Mouse (Mus musculus) urinary bladder, adult 2 months (tissue): ENCODE data around the gene Kbtbd12. TPM values are rescaled to one million over a fixed set of nuclear protein-coding genes. Genes with fewer than 3 reads are reported as not detected.

Source experiments
- DNase-seq: peaks from one replicate; pipeline ENCODE4 v3.0.0; 2022; ENCODE audit warnings: low spot score
- polyA plus RNA-seq: library from polyadenylated mRNA; depleted of rRNA; stranded (reverse); fragments of >200 nt; gene quantifications from 2 replicates; pipeline ENCODE4 v1.2.3, GENCODE M21; 2012

Kbtbd12 gene
- polyA plus RNA-seq, 1 experiment: 1.6 TPM

GRCm38 (mm10) chr6:88626912-88627311 lies 10.8 kb downstream of the Kbtbd12 start:
- DNase-seq: no peak

- DNase-seq: no peak
Measured at GRCm38 (mm10) chr6:88626462-88626861, 11.3 kb downstream of the Kbtbd12 start.

DNA sequence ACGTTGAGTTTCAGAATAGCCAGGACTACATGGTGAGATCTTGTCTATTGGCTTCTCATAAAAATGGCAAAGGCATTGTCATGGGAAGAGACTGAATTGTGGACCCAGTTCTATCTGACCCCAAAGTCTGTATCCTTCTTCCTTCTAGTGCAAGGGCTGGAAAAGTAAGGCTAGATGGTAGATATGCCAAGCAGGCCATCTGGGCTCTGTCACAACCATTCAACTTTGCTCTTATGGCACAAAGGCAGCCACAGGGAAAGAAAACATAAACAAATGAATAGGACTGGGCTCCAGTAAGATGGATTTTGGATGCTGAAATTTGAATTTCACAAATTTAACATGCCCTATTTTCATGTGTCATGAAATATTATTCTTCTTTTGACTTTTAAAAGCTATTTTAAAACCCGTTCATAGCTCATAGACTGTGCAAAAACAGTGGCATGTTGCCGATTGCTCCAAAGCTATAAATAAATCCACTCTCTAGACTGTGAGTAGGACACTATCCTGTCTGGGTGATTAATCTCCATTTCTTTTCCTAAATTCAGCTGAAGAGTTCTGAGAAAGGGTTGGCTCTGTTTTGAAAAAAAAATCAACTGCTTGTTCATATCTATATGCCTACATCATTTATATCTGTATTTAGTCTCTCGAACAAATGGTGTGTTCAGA lies 15.8 kb downstream of the Kbtbd12 start:
- no peak for DNase-seq

GRCm38 (mm10) chr6:88619542-88619941 lies 18.2 kb downstream of the Kbtbd12 start:
- no peak for DNase-seq

DNA sequence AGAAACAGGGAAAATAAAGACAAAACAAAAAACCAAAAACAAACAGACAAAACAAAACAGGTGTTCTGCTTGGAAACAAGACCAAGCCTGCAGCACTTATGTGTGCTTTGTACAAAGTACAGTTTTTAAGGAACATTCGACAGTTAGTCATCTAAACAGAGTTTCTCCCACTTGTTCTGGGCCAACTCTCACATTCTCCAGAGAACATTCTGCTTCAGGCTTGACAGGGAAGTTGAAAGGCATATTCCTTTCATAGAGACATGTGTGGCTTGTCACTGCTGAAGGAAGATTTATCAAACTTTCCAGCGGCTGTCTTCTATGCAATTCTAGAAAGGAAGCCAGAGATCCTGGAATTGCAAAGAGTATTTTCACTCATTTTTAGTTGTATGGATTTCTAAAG lies 22.4 kb downstream of the Kbtbd12 start:
- DNase-seq: no peak

DNA sequence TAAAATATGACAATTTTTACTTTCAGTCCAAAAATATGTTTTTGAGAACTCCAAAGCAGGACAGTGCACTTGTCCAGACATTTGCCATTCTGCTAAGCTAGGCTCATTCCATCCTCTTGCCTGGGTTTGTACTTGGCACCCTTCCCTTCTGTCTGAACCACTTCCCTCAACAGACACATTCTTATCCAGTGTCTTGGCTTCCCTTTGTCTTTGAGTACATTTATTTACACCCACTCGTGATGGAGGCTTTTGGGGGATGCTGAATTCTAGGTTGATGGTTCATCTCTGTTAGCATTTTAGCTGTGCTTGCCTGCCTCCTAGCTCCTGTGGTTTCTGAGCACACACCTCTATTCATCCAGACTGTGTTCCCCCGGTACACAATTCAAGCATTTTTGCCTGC lies 31.3 kb downstream of the Kbtbd12 start:
- DNase-seq: no peak

GRCm38 (mm10) chr6:88605715-88606114 lies 32.0 kb downstream of the Kbtbd12 start:
- no peak for DNase-seq

- no peak for DNase-seq
Measured at GRCm38 (mm10) chr6:88605235-88605634, 32.5 kb downstream of the Kbtbd12 start.

- no peak for DNase-seq
Measured at GRCm38 (mm10) chr6:88596108-88596507, 41.6 kb downstream of the Kbtbd12 start.

GRCm38 (mm10) chr6:88592367-88592766 lies 45.4 kb downstream of the Kbtbd12 start:
- no peak for DNase-seq

DNA sequence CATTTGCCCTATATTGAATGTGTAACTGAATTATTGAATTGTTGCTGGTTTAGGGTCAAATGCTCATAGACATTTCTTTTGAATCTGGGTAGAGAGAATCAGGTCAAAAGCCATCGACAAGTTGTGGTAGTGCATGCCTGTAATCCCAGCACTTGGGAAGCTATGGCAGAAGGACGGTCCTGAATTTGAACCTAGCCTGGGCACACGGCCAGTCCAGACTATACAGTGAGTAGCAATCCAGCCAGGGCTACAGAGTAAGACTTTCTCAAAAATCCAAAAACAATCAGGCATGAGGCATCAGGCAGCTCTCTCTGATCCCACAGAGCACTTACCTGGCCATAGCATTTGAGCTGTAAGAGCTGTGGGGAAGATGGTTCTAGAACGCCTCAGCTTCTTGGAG lies 47.5 kb downstream of the Kbtbd12 start:
- no peak for DNase-seq

- no peak for DNase-seq
Measured at GRCm38 (mm10) chr6:88589517-88589916, 48.2 kb downstream of the Kbtbd12 start.

DNA sequence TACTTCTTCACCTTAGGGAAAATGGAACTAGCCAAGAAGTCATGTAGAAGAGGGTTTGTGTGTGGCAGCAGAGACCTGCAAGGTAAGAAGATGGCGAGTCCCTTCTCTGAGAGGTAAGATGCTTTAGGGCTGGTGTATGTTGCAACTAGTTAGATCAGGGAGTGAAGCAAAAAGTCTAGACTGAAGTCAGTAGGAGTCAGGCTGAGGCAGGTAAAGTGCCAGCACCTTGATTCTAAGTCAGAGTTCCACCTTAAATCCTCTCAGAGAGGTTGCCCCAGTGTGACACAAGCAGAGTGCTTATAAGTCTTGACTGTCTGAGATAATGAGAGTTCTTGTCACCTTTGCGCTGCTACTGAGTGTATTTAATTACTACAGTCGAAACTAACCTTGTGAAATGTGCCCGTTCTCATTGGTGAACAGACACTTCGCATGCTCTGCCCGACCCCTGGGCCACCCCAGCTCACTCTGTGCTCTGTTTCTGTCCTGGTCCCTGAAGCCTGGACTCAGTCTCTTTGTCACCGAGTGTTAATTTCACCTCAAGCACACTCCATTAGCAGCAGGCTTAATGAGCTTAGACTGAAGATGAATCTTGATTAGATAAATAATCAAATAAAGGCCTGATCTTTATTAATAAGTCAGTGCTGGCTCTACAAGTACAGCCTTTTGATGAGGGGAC lies 49.0 kb downstream of the Kbtbd12 start:
- no peak for DNase-seq

GRCm38 (mm10) chr6:88587091-88587490 lies 50.7 kb downstream of the Kbtbd12 start:
- DNase-seq: no peak

- no peak for DNase-seq
Measured at GRCm38 (mm10) chr6:88583950-88584349, 53.8 kb downstream of the Kbtbd12 start.

DNA sequence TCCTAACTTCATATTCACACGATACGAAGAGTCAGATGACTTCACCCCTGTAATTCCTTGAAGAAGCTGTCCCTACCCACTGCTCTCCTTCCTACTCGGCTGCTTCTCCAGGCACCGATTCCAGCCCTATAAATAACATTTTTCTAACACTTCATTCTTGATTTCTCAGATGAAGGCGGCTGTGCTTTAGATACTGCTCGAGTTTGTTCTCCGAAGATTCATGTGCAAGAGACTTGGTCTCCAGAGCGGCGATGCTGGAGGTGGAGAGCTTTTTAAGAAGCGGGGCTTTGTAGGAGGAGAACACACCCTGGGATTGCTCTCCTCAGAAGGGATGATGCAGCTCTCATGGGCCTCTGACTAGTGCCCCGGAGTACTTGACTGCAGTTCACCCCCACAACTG lies 61.3 kb downstream of the Kbtbd12 start:
- no peak for DNase-seq

DNA sequence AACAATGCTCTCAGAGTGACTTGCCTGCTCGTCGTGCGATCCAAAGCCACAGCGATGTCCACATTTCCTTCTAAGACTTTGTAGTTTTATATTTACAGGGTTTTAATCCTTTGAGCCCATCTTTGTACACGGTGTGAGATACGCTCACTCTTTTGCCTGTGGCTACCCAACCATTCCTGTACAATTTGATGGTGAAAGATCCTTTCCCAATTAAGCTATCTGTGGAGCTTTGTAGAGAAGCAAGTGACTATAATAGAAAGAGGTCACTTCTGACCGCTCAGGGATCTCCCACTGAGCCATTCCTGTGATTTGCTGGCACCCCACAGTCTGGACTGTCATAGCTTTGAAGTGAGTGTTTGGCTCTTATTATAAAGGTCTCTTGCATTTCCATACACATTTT lies 71.1 kb downstream of the Kbtbd12 start:
- no peak for DNase-seq

GRCm38 (mm10) chr6:88565033-88565432 lies 72.7 kb downstream of the Kbtbd12 start:
- DNase-seq: no peak

GRCm38 (mm10) chr6:88560156-88560555 lies 77.6 kb downstream of the Kbtbd12 start:
- no peak for DNase-seq

- DNase-seq: no peak
Measured at GRCm38 (mm10) chr6:88559688-88560087, 78.1 kb downstream of the Kbtbd12 start.

GRCm38 (mm10) chr6:88558076-88558475 lies 79.7 kb downstream of the Kbtbd12 start:
- no peak for DNase-seq

DNA sequence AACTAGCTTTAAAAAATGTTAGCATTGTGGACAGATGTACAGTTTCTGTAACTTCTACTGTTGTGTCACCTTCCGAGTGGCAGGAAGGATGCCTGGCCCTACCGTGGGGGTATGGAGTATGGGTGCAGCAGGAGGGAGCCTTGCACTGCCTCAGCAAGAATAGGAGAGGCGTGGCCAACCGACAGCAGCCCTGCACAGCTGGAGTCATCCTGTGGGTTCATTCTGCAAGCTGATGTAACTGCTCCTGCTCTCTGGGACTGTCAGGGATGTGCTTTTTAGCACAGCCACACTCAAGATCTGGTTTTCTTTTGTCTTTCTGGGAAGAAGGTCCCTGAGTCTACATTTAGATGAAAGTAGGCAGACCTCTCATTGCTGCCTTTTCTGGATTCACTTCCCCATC lies 80.2 kb downstream of the Kbtbd12 start:
- DNase-seq: no peak

GRCm38 (mm10) chr6:88549916-88550315 lies 87.8 kb downstream of the Kbtbd12 start:
- DNase-seq: no peak
